Mouse (Mus musculus) limb, embryonic 12.5 days (tissue): ENCODE measurements around the gene Hapln4. TPM values are rescaled to one million over a fixed set of nuclear protein-coding genes. Genes with fewer than 3 reads are reported as not detected.
"Not testable (repeated sequence)": the region's sequence is repeated elsewhere in the genome, so short reads cannot be mapped to it uniquely, and the experiment has no call there.

Source experiments
- ATAC-seq: fragments of 200-750 bp; cut with Nextera tagmentation; 2 replicates; pipeline ENCODE4 v1.8.0; 2017; ENCODE audit warnings: low read depth, moderate TSS enrichment; ENCODE audit not compliant: insufficient number of reproducible peaks, insufficient read depth, low FRiP score, low TSS enrichment
- H3K27ac ChIP-seq: fragments of 300-500 bp; sonication (generic); 2 replicates; pipeline ENCODE4 v1.5.1; 2016; ENCODE audit warnings: mild to moderate bottlenecking, moderate library complexity
- H3K27me3 ChIP-seq: fragments of 300-500 bp; sonication (generic); 2 replicates; pipeline ENCODE4 v1.6.1; 2016; ENCODE audit warnings: mild to moderate bottlenecking, moderate library complexity
- H3K36me3 ChIP-seq: fragments of 300-500 bp; sonication (generic); 2 replicates; pipeline ENCODE4 v1.6.1; 2016; ENCODE audit warnings: mild to moderate bottlenecking, moderate library complexity
- H3K4me1 ChIP-seq: fragments of 300-500 bp; sonication (generic); replicated peaks from 2 replicates; pipeline ENCODE4 v1.6.1; 2016
- H3K4me2 ChIP-seq: fragments of 300-500 bp; sonication (generic); 2 replicates; pipeline ENCODE4 v1.6.1; 2016; ENCODE audit warnings: mild to moderate bottlenecking, moderate library complexity
- H3K4me3 ChIP-seq: fragments of 300-500 bp; sonication (generic); replicated peaks from 2 replicates; pipeline ENCODE4 v1.5.1; 2016; ENCODE audit warnings: mild to moderate bottlenecking
- H3K9ac ChIP-seq: fragments of 300-500 bp; sonication (generic); replicated peaks from 2 replicates; pipeline ENCODE4 v1.6.1; 2016; ENCODE audit warnings: mild to moderate bottlenecking, moderate library complexity
- H3K9me3 ChIP-seq: fragments of 300-500 bp; sonication (generic); 2 replicates; pipeline ENCODE4 v1.6.1; 2016; ENCODE audit warnings: mild to moderate bottlenecking, moderate library complexity
- WGBS: fragments of 180-500 bp; shearing (Covaris S2); methylation state at CpG from one replicate; pipeline ENCODE4 v1.1.7; 2016; 5-methylcytosine and 5-hydroxymethylcytosine counted together
- polyA plus RNA-seq: library from polyadenylated mRNA; unstranded; fragments of >200 nt; fragmentation: Nextera tagmentation; extraction: Ambion mirVana; gene quantifications from 2 replicates; pipeline ENCODE4 v1.2.1, GENCODE M21; 2016

Hapln4 gene
- not detected in 2 replicates for polyA plus RNA-seq

GRCm38 (mm10) chr8:70083285-70083684 lies at the start of gene Hapln4:
TSS of gene Hapln4 (plus strand) at chr8:70083457.
- peaks cover 23% of the 10 kb centered on the region for H3K4me1 ChIP-seq
- 0 out of 2 replicates have a peak, but pooled peaks cover 3% of the 10 kb centered on the region for H3K9me3 ChIP-seq
- peak within 1 kb of the TSS; percentile 47; the same call in 1 of the 2 replicates for H3K9ac ChIP-seq
- H3K4me2 ChIP-seq = peak within 1 kb of the TSS; percentile 75
- no peak within 1 kb of the TSS for H3K27ac ChIP-seq
- H3K27me3 ChIP-seq = peaks cover 73% of the 10 kb centered on the region
- 1% methylated on average over 26 of the region's 26 CpGs for WGBS
- no peak for ATAC-seq
- H3K36me3 ChIP-seq = no peaks in the 10 kb centered on the region
- H3K4me3 ChIP-seq = peak within 1 kb of the TSS; percentile 43

DNA sequence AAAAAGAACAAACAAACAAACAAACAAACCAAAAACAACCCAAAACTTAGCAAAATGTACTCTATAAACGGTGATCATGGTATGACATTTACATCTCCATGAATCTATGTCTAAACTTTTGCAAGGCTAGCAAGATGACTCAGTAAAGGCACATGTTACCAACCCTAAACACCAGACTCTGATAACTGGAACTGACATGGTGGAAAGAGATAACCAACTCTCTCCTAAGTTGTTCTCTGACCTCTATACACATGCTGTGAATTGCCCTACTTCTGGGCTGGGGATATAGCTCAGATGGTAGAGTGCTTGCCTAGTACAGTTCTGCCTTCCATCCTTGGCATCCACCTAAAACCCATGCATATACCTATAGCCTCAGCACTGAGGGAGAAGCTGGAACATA lies 45.3 kb upstream of the Hapln4 start:
- Histone ChIP-seq H3K9me3 (no peaks in the 10 kb centered on the region), H3K4me1 (peaks cover 16% of the 10 kb centered on the region), H3K27ac (no peak overlapping the region), H3K4me3 (no peak overlapping the region), H3K4me2 (no peak overlapping the region), H3K9ac (no peak overlapping the region), H3K36me3 (peaks cover 41% of the 10 kb centered on the region), H3K27me3 (no peaks in the 10 kb centered on the region)
- no peak for ATAC-seq
- 98% methylated on average over 1 of the region's 1 CpGs for WGBS

DNA sequence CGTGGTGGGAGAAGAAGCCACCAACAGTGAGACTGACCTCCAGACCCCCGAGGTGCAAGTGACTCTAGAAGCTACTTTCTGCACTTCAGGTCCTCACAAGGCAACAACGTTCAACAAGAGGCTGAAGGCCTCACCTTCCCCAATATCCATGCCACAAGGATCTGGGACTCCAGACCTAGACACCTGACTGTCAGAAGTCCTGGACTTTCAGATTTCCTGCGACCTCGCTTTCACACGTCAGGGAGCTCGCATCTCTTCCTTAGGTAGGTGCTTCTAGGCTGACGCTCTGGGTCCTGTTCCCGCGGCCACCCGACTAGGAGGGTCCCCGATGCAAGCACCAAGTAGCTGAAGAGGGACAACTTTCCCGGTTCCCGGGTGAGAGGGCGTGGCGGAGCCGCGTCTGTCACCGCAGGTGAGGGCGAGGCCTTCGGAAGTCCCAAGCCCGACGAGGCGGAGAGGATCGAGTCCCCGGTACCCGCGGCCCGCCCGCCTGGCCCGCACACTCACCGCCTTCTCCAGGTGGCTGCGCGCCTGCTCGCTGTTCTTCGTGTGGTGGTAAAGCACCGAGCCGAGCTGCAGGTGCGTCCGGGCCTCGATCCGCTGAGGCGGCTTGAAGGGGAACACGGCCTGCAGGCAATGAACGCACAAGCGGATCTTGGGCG lies 41.2 kb upstream of the Hapln4 start:
- Histone ChIP-seq H3K9me3 (no peaks in the 10 kb centered on the region), H3K4me1 (peaks cover 28% of the 10 kb centered on the region), H3K36me3 (peaks cover 17% of the 10 kb centered on the region; the same call in 1 of the 2 replicates), H3K4me3 (peak overlapping the region; percentile 86), H3K9ac (peak overlapping the region; percentile 96), H3K27ac (peak overlapping the region; percentile 56), H3K27me3 (no peaks in the 10 kb centered on the region), H3K4me2 (peak overlapping the region; percentile 96)
- 1% methylated on average over 47 of the region's 47 CpGs for WGBS
- ATAC-seq = peak; percentile 9; the same call in 1 of the 2 replicates

DNA sequence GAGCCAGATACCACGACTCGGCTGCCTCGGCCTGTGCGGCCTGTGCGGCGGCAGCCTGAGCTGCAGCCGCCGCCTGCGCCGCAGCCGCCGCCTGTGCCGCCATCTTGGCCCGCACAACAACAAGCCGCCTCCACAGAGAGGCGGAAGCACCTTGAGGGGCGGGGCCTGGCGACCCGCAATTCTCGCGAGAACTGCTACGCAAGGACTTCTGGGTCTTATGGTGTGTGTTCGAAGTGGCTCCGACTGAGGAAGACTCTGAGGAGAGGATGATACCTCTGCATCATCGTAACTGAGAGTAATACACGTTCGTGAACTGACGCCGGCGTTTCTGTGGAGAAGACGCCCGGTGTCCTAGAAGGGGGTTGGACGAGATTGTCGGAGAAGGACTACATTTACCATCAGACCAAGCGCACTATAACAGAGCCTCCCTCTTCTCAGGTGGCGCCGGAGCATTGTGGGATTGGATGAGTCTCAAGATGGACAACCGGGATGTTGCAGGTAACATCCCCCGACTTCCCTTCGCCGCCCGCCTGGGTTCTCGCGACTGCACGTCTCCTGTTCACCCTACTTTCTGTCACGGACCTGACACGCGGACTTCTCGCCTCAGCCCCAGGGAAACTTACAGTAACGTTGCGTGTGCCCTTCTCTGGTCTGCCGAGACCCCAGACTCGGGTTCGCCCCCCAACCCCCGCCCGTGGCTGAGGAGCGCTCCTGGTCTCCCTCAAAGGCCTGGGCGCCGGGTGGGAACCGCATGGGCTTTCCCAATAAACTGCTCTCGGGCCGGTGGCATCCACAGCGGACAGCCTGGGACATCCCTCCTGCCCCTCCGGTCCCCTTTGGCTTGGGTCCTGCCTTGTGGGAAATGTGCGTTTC lies 40.4 kb upstream of the Hapln4 start, which contains the start of the genes Mau2 and Sugp1:
Gene Mau2 (minus strand): TSS at position 152 of the 873 bp plus-strand sequence.
Gene Sugp1 (plus strand): TSS at position 231 of the 873 bp plus-strand sequence.
- H3K4me2 ChIP-seq = peak within 1 kb of the TSS; percentile 96
- peak within 1 kb of the TSS; percentile 96 for H3K9ac ChIP-seq
- peak; percentile 94 for ATAC-seq
- under 1% methylated on average over 65 of the region's 65 CpGs for WGBS
- H3K4me1 ChIP-seq = peaks cover 28% of the 10 kb centered on the region
- H3K27ac ChIP-seq = peak within 1 kb of the TSS; percentile 57
- peak within 1 kb of the TSS; percentile 86 for H3K4me3 ChIP-seq
- no peaks in the 10 kb centered on the region for H3K9me3 ChIP-seq
- H3K27me3 ChIP-seq = no peaks in the 10 kb centered on the region
- H3K36me3 ChIP-seq = peaks cover 11% of the 10 kb centered on the region; the same call in 1 of the 2 replicates

- H3K9ac ChIP-seq = peak overlapping the region; percentile 96; the same call in 1 of the 2 replicates
- 95% methylated on average over 5 of the region's 5 CpGs for WGBS
- ATAC-seq = no peak
- peak overlapping the region; percentile 96 for H3K4me2 ChIP-seq
- no peaks in the 10 kb centered on the region for H3K9me3 ChIP-seq
- H3K4me3 ChIP-seq = peak overlapping the region; percentile 86
- no peak overlapping the region for H3K27ac ChIP-seq
- peaks cover 16% of the 10 kb centered on the region for H3K36me3 ChIP-seq
- peaks cover 28% of the 10 kb centered on the region for H3K4me1 ChIP-seq
- H3K27me3 ChIP-seq = no peaks in the 10 kb centered on the region
Measured at GRCm38 (mm10) chr8:70043996-70044395, 39.3 kb upstream of the Hapln4 start.

GRCm38 (mm10) chr8:70049662-70050061 lies 33.6 kb upstream of the Hapln4 start:
- Histone ChIP-seq H3K4me3 (no peak overlapping the region), H3K4me1 (no peaks in the 10 kb centered on the region), H3K4me2 (no peak overlapping the region), H3K36me3 (peaks cover 60% of the 10 kb centered on the region), H3K9ac (no peak overlapping the region), H3K27ac (no peak overlapping the region), H3K9me3 (no peaks in the 10 kb centered on the region), H3K27me3 (no peaks in the 10 kb centered on the region)
- ATAC-seq = no peak

DNA sequence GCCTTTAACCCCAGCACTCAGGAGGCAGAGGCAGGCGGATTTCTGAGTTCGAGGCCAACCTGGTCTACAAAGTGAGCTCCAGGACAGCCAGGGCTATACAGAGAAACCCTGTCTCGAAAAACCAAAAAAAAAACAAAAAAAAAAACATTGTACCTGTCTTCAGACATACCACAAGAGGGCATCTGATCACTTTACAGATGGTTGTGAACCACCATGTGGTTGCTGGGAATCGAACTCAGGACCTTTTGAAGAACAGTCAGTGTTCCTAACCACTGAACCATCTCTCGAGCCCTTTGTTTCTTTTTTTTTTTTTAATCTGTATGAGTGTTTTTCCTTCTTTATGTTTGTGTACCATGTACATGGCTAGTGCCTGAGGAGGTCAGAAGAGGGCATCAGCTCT lies 32.8 kb upstream of the Hapln4 start:
- not testable (repeated sequence) for H3K4me3 ChIP-seq, H3K27ac ChIP-seq, H3K27me3 ChIP-seq, H3K9ac ChIP-seq, H3K4me2 ChIP-seq, H3K9me3 ChIP-seq, ATAC-seq, H3K4me1 ChIP-seq
- peaks cover 67% of the 10 kb centered on the region for H3K36me3 ChIP-seq
- 93% methylated on average over 5 of the region's 5 CpGs for WGBS

- ATAC-seq = no peak
- no peak overlapping the region for H3K27ac ChIP-seq
- no peak overlapping the region for H3K4me2 ChIP-seq
- H3K4me3 ChIP-seq = no peak overlapping the region
- 53% methylated on average over 1 of the region's 1 CpGs for WGBS
- H3K36me3 ChIP-seq = peaks cover 93% of the 10 kb centered on the region
- H3K9ac ChIP-seq = no peak overlapping the region
- no peaks in the 10 kb centered on the region for H3K4me1 ChIP-seq
- H3K9me3 ChIP-seq = no peaks in the 10 kb centered on the region
- no peaks in the 10 kb centered on the region for H3K27me3 ChIP-seq
Measured at GRCm38 (mm10) chr8:70057721-70058120, 25.5 kb upstream of the Hapln4 start.

GRCm38 (mm10) chr8:70071836-70072440 lies 11.3 kb upstream of the Hapln4 start:
- no peak for ATAC-seq
- 79% methylated on average over 2 of the region's 2 CpGs for WGBS
- H3K9me3 ChIP-seq = no peaks in the 10 kb centered on the region
- H3K4me1 ChIP-seq = peaks cover 8% of the 10 kb centered on the region
- H3K36me3 ChIP-seq = peaks cover 54% of the 10 kb centered on the region
- no peak overlapping the region for H3K27ac ChIP-seq
- H3K9ac ChIP-seq = no peak overlapping the region
- H3K4me2 ChIP-seq = no peak overlapping the region
- peaks cover 11% of the 10 kb centered on the region for H3K27me3 ChIP-seq
- no peak overlapping the region for H3K4me3 ChIP-seq

GRCm38 (mm10) chr8:70072441-70073069 lies 10.7 kb upstream of the Hapln4 start, which contains the start of gene Tm6sf2:
TSS of gene Tm6sf2 (plus strand) at chr8:70072924.
- Histone ChIP-seq H3K4me1 (peaks cover 8% of the 10 kb centered on the region), H3K9me3 (no peaks in the 10 kb centered on the region), H3K4me2 (peak within 1 kb of the TSS; percentile 53), H3K27ac (no peak within 1 kb of the TSS), H3K9ac (no peak within 1 kb of the TSS; the same call in 1 of the 2 replicates), H3K4me3 (peak within 1 kb of the TSS; percentile 18), H3K36me3 (peaks cover 48% of the 10 kb centered on the region), H3K27me3 (peaks cover 11% of the 10 kb centered on the region)
- 10% methylated on average over 19 of the region's 27 CpGs for WGBS
- peak; percentile 44 for ATAC-seq
